Mouse (Mus musculus) lung, adult 2 months (tissue): ENCODE results near the gene Trim45. TPM values are rescaled to one million over a fixed set of nuclear protein-coding genes. Genes with fewer than 3 reads are reported as not detected.
A peak's percentile ranks its signal among the peaks of the same experiment; 100 is the strongest.

Experiments used
- DNase-seq: peaks from one replicate; pipeline ENCODE4 v3.0.0; 2022
- H3K4me1 ChIP-seq: fragments of 200-500 bp; 2 replicates; pipeline ENCODE4 v1.6.1; 2011; ENCODE audit warnings: low read length; ENCODE audit not compliant: control insufficient read depth, insufficient read depth
- H3K4me3 ChIP-seq: fragments of 200-500 bp; replicated peaks from 2 replicates; pipeline ENCODE3; 2011; ENCODE audit warnings: low read depth, mild to moderate bottlenecking, control low read depth, low read length; ENCODE audit errors: extremely low read depth
- CTCF ChIP-seq: fragments of 200-500 bp; IDR thresholded peaks from 2 replicates; pipeline ENCODE4 v1.5.1; 2011; ENCODE audit warnings: mild to moderate bottlenecking, low read length, control low read depth; ENCODE audit not compliant: insufficient read depth
- POLR2A ChIP-seq: fragments of 200-500 bp; IDR thresholded peaks from 2 replicates; pipeline ENCODE4 v1.6.1; 2011; ENCODE audit warnings: low read depth, mild to moderate bottlenecking, control low read depth, low read length, borderline replicate concordance; ENCODE audit errors: extremely low read depth
- WGBS: fragments of 180-500 bp; shearing (Covaris S2); methylation state at CpG from one replicate; pipeline ENCODE4 v1.1.7; 2018; 5-methylcytosine and 5-hydroxymethylcytosine counted together
- polyA plus RNA-seq: library from polyadenylated mRNA; depleted of rRNA; stranded (reverse); fragments of >200 nt; gene quantifications from 2 replicates; pipeline ENCODE4 v1.2.3, GENCODE M21; 2012

Trim45 gene
- polyA plus RNA-seq, 1 experiment: 2.7 TPM

- no peak for TF ChIP-seq POLR2A
- no peak for TF ChIP-seq CTCF
- no peaks in the 10 kb centered on the region for H3K4me1 ChIP-seq
- WGBS: 69% methylated on average over 16 of the region's 16 CpGs
- no peak for DNase-seq
- H3K4me3 ChIP-seq: no peak overlapping the region
Observed at GRCm38 (mm10) chr3:100925176-100925575, 3.2 kb downstream of the Trim45 start.

GRCm38 (mm10) chr3:100931332-100932076, 9.5 kb downstream of the Trim45 start:
- Histone ChIP-seq H3K4me1 (no peaks in the 10 kb centered on the region), H3K4me3 (no peak overlapping the region)
- no peak for TF ChIP-seq CTCF
- no peak for TF ChIP-seq POLR2A
- WGBS: 93% methylated on average over 23 of the region's 23 CpGs
- DNase-seq: no peak

- Histone ChIP-seq H3K4me3 (no peak overlapping the region), H3K4me1 (no peaks in the 10 kb centered on the region)
- no peak for DNase-seq
- 0 out of 2 replicates have a peak, but pooled peaks have one; percentile 19 for TF ChIP-seq CTCF
- TF ChIP-seq POLR2A: no peak
- WGBS: 78% methylated on average over 11 of the region's 11 CpGs
Observed at GRCm38 (mm10) chr3:100932077-100932944, 10.3 kb downstream of the Trim45 start.

GRCm38 (mm10) chr3:100935521-100935920, 13.5 kb downstream of the Trim45 start:
- 92% methylated on average over 6 of the region's 6 CpGs for WGBS
- no peak for DNase-seq
- TF ChIP-seq POLR2A (no peak), CTCF (no peak)
- no peak overlapping the region for H3K4me3 ChIP-seq
- no peaks in the 10 kb centered on the region for H3K4me1 ChIP-seq

GRCm38 (mm10) chr3:100936201-100936600, 14.2 kb downstream of the Trim45 start:
- DNase-seq: no peak
- 96% methylated on average over 6 of the region's 6 CpGs for WGBS
- no peak overlapping the region for H3K4me3 ChIP-seq
- no peaks in the 10 kb centered on the region for H3K4me1 ChIP-seq
- TF ChIP-seq CTCF (no peak), POLR2A (no peak)

- no peaks in the 10 kb centered on the region for H3K4me1 ChIP-seq
- WGBS: 96% methylated on average over 4 of the region's 4 CpGs
- TF ChIP-seq CTCF: no peak
- no peak for TF ChIP-seq POLR2A
- no peak for DNase-seq
- H3K4me3 ChIP-seq: no peak overlapping the region
Observed at GRCm38 (mm10) chr3:100938211-100938610, 16.2 kb downstream of the Trim45 start.

- TF ChIP-seq CTCF (no peak), POLR2A (no peak)
- 78% methylated on average over 4 of the region's 4 CpGs for whole genome bisulfite sequencing
- no peaks in the 10 kb centered on the region for H3K4me1 ChIP-seq
- H3K4me3 ChIP-seq: no peak overlapping the region
- no peak for DNase-seq
Observed at GRCm38 (mm10) chr3:100940496-100941037, 18.6 kb downstream of the Trim45 start.

- WGBS: 93% methylated on average over 8 of the region's 8 CpGs
- Histone ChIP-seq H3K4me3 (no peak overlapping the region), H3K4me1 (no peaks in the 10 kb centered on the region)
- no peak for TF ChIP-seq CTCF
- no peak for TF ChIP-seq POLR2A
- DNase-seq: no peak
Observed at GRCm38 (mm10) chr3:100947286-100947685, 25.3 kb downstream of the Trim45 start.

- WGBS: 87% methylated on average over 4 of the region's 4 CpGs
- TF ChIP-seq POLR2A (no peak), CTCF (no peak)
- no peak for DNase-seq
- no peak overlapping the region for H3K4me3 ChIP-seq
- H3K4me1 ChIP-seq: no peaks in the 10 kb centered on the region
Observed at GRCm38 (mm10) chr3:100951531-100951930, 29.5 kb downstream of the Trim45 start.
